Mouse (Mus musculus): ENCODE measurements at regions not wholly inside any gene's neighbourhood (a gene's known extent, or its start where the extent isn't known, plus 50 kb on each side); places are given as distances from the start of the nearest gene placed in this dataset.

DNA sequence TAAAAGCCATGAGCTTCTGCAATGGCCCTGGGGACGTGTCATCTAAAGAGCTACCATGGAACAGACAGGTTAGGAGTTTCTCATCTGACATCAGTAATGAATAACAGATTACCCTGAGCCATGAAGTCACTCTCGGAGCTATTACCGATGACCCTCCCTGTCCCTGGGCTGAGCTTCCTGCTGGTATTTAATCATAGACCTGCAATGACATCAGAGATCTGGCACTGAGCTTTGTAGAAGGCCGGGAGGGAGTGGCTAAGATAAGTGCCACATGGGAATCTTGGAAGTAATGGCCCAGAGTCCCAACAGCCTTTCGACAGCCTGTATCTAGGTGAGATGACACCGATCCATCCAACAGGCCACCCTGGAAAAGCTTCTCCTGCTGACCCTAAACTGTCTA is 271.3 kb upstream of the Nfe2l3 start:
- H3K4me2 ChIP-seq = no peak overlapping the region
- no peak for ATAC-seq (replicated peaks; ENCODE audit: insufficient number of reproducible peaks, insufficient read depth, low FRiP score, low read depth)
- no peaks in the 10 kb centered on the region for H3K36me3 ChIP-seq
- H3K27me3 ChIP-seq = no peaks in the 10 kb centered on the region
- H3K9me3 ChIP-seq (replicated peaks) = no peaks in the 10 kb centered on the region
- WGBS = 41% methylated on average over 6 of the region's 6 CpGs
- H3K27ac ChIP-seq = peak overlapping the region; percentile 69; the same call in 1 of the 2 replicates
- H3K9ac ChIP-seq = no peak overlapping the region
- H3K4me1 ChIP-seq (replicated peaks) = peaks cover 29% of the 10 kb centered on the region
- H3K4me3 ChIP-seq = no peak overlapping the region

DNA sequence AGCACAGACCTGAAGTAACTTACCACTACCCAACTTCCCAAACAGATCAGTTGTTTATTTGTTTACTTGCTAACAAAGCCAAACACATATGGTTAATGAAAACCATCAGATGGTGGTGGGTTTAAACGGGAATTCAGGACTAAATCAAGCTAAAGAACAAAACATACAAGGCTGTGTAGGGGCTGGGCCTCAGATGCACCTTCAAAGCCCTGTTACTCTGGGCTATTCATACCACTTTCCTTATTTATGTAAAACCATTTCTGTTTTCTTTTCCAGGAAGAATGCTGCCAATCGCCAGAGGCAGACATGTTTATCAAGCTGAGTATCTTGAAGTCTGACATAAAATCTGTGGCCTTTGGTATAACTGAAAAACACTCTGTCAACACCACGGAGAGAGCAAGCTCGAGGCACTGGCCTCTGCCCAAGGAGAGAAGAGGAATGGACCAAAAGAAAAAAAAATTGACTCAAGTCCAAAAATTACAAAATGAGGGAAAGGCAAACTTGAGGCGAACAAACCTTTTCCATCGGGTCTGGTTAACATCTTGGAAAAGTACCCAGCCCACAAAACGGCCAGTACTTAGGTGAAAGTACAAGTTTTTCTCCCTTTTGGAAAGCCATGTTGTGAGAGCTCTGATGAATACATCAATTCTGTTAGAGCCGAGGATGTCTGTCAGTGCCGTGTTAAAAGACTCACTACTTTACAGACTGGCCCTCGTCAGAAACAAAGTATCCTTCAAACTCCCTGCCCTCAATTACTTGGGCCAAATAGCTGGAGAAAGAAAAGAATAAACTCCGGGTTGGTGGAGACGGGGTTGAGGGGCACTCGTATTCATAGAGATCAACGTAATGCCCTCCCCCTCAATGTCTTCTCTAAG is 270.0 kb upstream of the Nfe2l3 start:
- no peak for ATAC-seq (replicated peaks; ENCODE audit: insufficient number of reproducible peaks, insufficient read depth, low FRiP score, low read depth)
- Histone ChIP-seq H3K4me3 (no peak overlapping the region), H3K27ac (peak overlapping the region; percentile 69), H3K4me2 (no peak overlapping the region), H3K4me1 (replicated peaks) (peaks cover 21% of the 10 kb centered on the region), H3K36me3 (no peaks in the 10 kb centered on the region), H3K27me3 (no peaks in the 10 kb centered on the region), H3K9ac (no peak overlapping the region), H3K9me3 (replicated peaks) (no peaks in the 10 kb centered on the region)
- 52% methylated on average over 14 of the region's 14 CpGs for WGBS

DNA sequence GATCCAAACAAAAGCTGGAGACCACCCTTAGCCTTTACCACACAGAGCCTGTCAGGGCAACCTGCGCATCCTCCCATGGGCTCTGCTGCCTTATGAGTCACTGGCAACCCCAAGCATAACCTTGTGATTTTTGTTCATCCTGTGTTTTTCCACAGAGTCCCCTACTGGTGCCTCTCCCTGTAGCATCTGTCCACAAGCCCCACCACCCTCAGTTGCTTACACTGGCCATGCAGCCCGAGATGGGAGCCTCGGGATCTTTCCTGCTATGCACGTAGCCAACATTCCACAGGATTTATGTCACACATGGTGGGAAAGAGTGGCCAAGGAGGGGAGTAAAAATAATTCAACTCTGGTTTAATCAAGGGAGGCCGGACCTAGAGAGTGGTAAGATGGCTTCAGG is 269.2 kb upstream of the Nfe2l3 start:
- Histone ChIP-seq H3K4me2 (no peak overlapping the region), H3K9me3 (replicated peaks) (no peaks in the 10 kb centered on the region), H3K9ac (no peak overlapping the region), H3K36me3 (no peaks in the 10 kb centered on the region), H3K4me3 (no peak overlapping the region), H3K4me1 (replicated peaks) (peaks cover 23% of the 10 kb centered on the region), H3K27me3 (no peaks in the 10 kb centered on the region), H3K27ac (peak overlapping the region; percentile 69)
- peak; percentile 81 for ATAC-seq (replicated peaks; ENCODE audit: insufficient number of reproducible peaks, insufficient read depth, low FRiP score, low read depth)
- WGBS = 28% methylated on average over 5 of the region's 5 CpGs

DNA sequence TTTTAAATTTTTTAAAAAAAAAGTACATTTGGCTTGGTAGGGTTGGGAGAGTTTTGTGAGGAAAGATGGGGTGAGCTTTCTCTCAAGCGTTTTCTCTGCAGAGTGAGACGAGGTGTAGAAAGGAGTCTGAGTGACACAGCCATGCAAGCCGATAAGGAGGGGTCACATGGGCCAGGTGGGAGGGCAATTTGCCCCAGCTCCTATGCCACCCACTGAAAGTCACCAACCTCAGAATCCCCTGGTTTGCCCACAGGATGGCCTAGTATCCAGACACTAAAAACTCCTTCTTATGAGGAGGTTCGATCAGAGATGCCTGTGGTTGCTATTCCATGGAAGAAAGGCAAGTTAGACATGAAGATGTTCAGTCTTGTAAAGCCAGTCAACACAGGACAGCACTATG is 268.6 kb upstream of the Nfe2l3 start:
- Histone ChIP-seq H3K27me3 (no peaks in the 10 kb centered on the region), H3K4me2 (no peak overlapping the region), H3K4me3 (no peak overlapping the region), H3K9ac (no peak overlapping the region), H3K27ac (peak overlapping the region; percentile 70), H3K9me3 (replicated peaks) (no peaks in the 10 kb centered on the region), H3K4me1 (replicated peaks) (peaks cover 26% of the 10 kb centered on the region), H3K36me3 (no peaks in the 10 kb centered on the region)
- WGBS = 45% methylated on average over 4 of the region's 4 CpGs
- ATAC-seq (replicated peaks; ENCODE audit: insufficient number of reproducible peaks, insufficient read depth, low FRiP score, low read depth) = no peak

DNA sequence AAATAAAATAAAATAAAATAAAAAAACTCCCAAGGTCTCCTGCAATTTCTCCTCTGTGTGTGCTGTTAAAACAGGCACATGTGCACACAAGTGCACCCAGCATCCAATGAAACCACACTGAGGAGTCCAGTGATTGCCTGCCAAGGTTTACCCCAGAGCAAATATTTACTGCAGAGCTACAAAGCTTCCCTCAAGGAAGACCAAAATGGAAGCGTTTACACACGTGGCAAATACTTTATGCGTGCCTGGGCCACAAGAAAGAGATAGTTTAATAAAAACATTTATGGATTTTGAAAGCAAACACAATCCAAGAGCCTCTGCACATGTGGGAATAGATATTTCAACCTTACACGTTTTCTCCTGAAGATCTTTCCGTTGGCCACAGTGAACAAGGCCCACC is 265.4 kb upstream of the Nfe2l3 start:
- 71% methylated on average over 5 of the region's 5 CpGs for WGBS
- Histone ChIP-seq H3K27me3 (no peaks in the 10 kb centered on the region), H3K4me1 (replicated peaks) (peaks cover 29% of the 10 kb centered on the region), H3K27ac (no peak overlapping the region), H3K36me3 (no peaks in the 10 kb centered on the region), H3K9ac (no peak overlapping the region), H3K4me2 (no peak overlapping the region), H3K4me3 (no peak overlapping the region), H3K9me3 (replicated peaks) (no peaks in the 10 kb centered on the region)
- no peak for ATAC-seq (replicated peaks; ENCODE audit: insufficient number of reproducible peaks, insufficient read depth, low FRiP score, low read depth)

DNA sequence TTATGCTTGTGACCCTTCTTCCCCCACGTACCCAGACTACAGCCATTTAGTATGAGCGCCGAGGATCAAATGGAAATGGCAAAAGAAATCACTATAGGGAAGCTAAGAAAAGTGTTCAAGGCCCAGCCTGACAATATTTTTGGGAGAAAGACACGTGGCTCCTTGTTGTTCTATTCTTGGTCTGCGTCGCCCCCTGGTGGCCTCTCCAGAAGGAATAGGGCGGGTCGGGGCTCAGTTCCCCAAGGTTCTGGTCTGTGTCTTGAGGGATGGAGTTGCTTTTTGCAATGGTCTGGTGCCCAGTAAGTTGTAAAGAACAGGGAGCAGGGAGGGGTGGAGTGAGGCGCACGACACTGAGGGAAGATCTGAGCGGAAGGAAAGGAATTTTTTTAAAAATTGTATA is 264.4 kb upstream of the Nfe2l3 start:
- H3K36me3 ChIP-seq = no peaks in the 10 kb centered on the region
- WGBS = 4% methylated on average over 11 of the region's 11 CpGs
- no peaks in the 10 kb centered on the region for H3K27me3 ChIP-seq
- no peaks in the 10 kb centered on the region for H3K9me3 ChIP-seq (replicated peaks)
- H3K4me2 ChIP-seq = peak overlapping the region; percentile 66
- no peak for ATAC-seq (replicated peaks; ENCODE audit: insufficient number of reproducible peaks, insufficient read depth, low FRiP score, low read depth)
- no peak overlapping the region for H3K9ac ChIP-seq
- H3K4me1 ChIP-seq (replicated peaks) = peaks cover 25% of the 10 kb centered on the region
- peak overlapping the region; percentile 48 for H3K4me3 ChIP-seq
- peak overlapping the region; percentile 91 for H3K27ac ChIP-seq

DNA sequence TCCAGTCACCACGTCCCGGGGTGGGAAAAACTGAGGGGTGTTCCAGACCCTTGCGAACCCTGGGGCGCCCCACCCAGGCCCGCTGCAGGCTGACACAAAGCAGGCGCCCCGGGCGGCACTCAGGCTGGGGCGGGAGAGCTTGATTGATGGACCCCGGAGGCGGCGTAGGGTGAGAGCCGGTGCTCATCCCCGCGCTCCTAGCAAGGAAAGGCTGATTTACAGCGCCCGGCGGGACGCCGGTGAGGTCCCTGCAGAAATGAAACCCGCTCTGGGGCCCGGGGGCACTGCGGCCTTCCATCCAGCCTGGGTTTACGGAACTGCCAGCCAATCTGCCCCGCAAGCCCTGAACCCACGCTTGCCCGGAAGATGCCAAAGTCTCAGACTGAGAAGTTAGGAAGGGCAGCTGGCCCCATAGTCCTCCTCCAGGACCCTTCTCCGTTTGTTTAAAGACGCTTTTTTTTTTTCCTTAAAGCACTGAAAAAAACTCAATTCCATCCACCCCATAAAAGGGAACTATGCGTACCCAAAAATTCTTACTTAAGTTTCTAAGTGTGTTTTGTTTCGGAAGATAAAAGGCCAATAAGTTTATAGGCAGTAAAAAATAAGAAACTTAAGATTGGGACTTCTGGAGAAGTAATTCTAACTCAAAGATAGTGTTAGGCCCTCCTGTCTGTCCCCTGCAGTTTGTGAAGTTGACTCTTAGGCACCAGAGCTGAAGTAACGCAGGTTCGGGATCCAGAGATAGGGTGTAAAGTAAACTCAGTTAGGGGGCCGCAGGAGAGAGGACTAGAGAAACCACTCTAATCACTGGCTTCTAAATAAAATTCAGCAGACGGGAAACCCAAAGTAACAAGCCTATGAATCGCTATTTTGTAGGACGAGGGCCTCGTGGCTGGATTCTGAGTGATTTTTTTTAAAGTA is 263.4 kb upstream of the Nfe2l3 start:
- WGBS = 12% methylated on average over 38 of the region's 38 CpGs

DNA sequence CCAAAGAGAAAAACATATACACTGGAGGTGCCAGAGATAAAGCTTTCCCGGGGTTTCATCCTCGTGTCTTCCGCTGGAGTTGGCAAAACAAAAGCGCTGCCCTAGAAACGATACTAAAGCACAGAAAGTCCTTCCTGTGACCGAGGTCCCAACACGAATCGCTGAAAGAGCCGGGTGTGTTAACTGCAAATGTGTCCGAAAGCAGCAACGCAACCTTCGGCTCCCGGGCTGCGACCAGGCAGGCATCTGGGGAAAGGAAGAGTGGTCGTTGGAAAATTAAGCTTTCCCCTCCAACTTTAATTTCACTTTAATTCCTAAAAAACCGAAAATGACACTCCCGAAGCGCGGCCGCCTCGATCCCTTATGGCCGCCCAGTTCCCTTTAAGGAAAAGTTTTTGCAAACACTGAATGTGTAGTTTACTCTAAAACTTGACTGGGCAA is 262.5 kb upstream of the Nfe2l3 start:
- Histone ChIP-seq H3K9me3 (replicated peaks) (no peaks in the 10 kb centered on the region), H3K4me3 (peak overlapping the region; percentile 43), H3K27ac (peak overlapping the region; percentile 91), H3K27me3 (peaks cover 13% of the 10 kb centered on the region), H3K36me3 (no peaks in the 10 kb centered on the region), H3K4me1 (replicated peaks) (peaks cover 32% of the 10 kb centered on the region), H3K4me2 (peak overlapping the region; percentile 66), H3K9ac (peak overlapping the region; percentile 57)
- ATAC-seq (replicated peaks; ENCODE audit: insufficient number of reproducible peaks, insufficient read depth, low FRiP score, low read depth) = no peak
- WGBS = 1% methylated on average over 22 of the region's 22 CpGs

More for the DNA sequence above, 263.4 kb upstream of the Nfe2l3 start:
- peak overlapping the region; percentile 91 for H3K27ac ChIP-seq
- H3K9ac ChIP-seq = peak overlapping the region; percentile 57
- H3K36me3 ChIP-seq = no peaks in the 10 kb centered on the region
- peak overlapping the region; percentile 48 for H3K4me3 ChIP-seq
- H3K4me2 ChIP-seq = peak overlapping the region; percentile 66
- ATAC-seq (replicated peaks; ENCODE audit: insufficient number of reproducible peaks, insufficient read depth, low FRiP score, low read depth) = peak; percentile 23; the same call in 1 of the 2 replicates
- peaks cover 26% of the 10 kb centered on the region for H3K4me1 ChIP-seq (replicated peaks)
- H3K27me3 ChIP-seq = peaks cover 4% of the 10 kb centered on the region; the same call in 1 of the 2 replicates
- no peaks in the 10 kb centered on the region for H3K9me3 ChIP-seq (replicated peaks)

DNA sequence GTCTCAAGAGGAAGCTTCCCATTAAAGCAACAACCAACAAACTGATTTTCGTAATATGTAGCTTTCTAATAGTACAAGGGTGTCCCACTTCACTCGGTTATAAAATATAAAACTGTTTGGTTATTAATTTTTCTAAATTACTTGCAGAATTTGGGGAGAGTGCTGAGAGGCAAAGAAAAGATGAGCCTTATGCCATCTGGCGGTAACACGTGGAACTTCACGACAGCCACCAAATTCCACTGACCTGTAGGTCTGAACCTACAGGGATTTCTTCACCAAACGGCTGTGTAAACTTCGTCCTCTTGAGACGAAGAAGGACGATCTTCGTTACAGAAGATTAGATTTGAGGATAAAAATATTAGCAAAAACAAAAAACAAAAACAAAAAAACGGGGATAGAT is 262.1 kb upstream of the Nfe2l3 start:
- Histone ChIP-seq H3K27me3 (peaks cover 16% of the 10 kb centered on the region), H3K4me2 (peak overlapping the region; percentile 66), H3K4me3 (peak overlapping the region; percentile 43), H3K9ac (no peak overlapping the region), H3K27ac (peak overlapping the region; percentile 91), H3K9me3 (replicated peaks) (no peaks in the 10 kb centered on the region), H3K36me3 (no peaks in the 10 kb centered on the region), H3K4me1 (replicated peaks) (peaks cover 32% of the 10 kb centered on the region)
- ATAC-seq (replicated peaks; ENCODE audit: insufficient number of reproducible peaks, insufficient read depth, low FRiP score, low read depth) = 0 out of 2 replicates have a peak, but pooled peaks have one; percentile 19
- WGBS = under 1% methylated on average over 11 of the region's 11 CpGs

DNA sequence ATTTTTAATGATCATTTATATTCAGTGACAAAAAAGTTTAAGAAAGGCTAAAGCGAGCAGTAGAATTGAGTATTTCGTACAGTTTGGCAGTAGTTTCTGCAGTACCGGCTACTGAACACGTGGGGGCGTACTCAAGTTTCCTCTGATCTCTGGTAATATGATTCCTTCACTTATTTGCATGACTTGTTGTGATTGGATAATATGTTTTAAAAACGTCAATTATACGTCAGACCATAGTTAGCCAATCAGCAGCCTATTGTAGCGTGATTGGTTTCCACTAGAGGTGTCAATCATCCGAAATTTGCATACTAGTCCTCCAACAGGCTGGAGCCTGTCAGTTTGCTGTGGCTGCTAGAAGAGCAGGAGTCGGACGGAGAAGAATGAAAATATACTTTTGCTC is 261.6 kb upstream of the Nfe2l3 start:
- no peaks in the 10 kb centered on the region for H3K36me3 ChIP-seq
- peaks cover 21% of the 10 kb centered on the region for H3K27me3 ChIP-seq
- H3K4me2 ChIP-seq = peak overlapping the region; percentile 66
- no peak overlapping the region for H3K9ac ChIP-seq
- peak overlapping the region; percentile 91 for H3K27ac ChIP-seq
- no peaks in the 10 kb centered on the region for H3K9me3 ChIP-seq (replicated peaks)
- peaks cover 32% of the 10 kb centered on the region for H3K4me1 ChIP-seq (replicated peaks)
- ATAC-seq (replicated peaks; ENCODE audit: insufficient number of reproducible peaks, insufficient read depth, low FRiP score, low read depth) = peak; percentile 86
- H3K4me3 ChIP-seq = peak overlapping the region; percentile 43
- under 1% methylated on average over 11 of the region's 11 CpGs for WGBS

DNA sequence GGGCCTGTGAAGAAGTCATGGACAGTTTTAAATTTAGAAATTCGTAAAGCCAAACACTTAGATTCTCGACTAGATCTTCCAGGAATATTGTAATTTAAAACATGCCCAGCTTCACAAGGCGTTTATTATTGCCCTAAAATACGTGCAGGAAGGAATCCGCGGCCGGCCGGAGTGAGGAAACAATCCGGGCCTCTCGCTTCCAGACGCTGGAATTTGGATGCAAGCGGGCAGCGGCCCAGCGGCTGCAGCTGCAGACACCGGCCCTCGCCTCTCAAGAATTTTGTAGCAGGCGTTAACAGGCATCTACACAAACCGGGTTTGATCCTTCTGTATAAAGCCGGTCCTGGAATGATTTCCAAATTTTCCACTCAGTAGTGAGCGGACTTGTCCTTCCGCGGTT is 260.7 kb upstream of the Nfe2l3 start:
- peak overlapping the region; percentile 44 for H3K9ac ChIP-seq
- peak overlapping the region; percentile 48 for H3K4me3 ChIP-seq
- peaks cover 32% of the 10 kb centered on the region for H3K4me1 ChIP-seq (replicated peaks)
- peak overlapping the region; percentile 83 for H3K4me2 ChIP-seq
- no peaks in the 10 kb centered on the region for H3K9me3 ChIP-seq (replicated peaks)
- WGBS = 6% methylated on average over 22 of the region's 22 CpGs
- H3K27ac ChIP-seq = peak overlapping the region; percentile 80
- H3K36me3 ChIP-seq = no peaks in the 10 kb centered on the region
- no peak for ATAC-seq (replicated peaks; ENCODE audit: insufficient number of reproducible peaks, insufficient read depth, low FRiP score, low read depth)
- peaks cover 29% of the 10 kb centered on the region for H3K27me3 ChIP-seq

All from heart, embryonic 15.5 days (tissue).